Mouse (Mus musculus): ENCODE data around the gene Cenpf. TPM values are rescaled to one million over a fixed set of nuclear protein-coding genes. Genes with fewer than 3 reads are reported as not detected.

Gene Cenpf
- polyA plus RNA-seq, 1 experiment from 2014 or later, result 54.4 TPM

DNA sequence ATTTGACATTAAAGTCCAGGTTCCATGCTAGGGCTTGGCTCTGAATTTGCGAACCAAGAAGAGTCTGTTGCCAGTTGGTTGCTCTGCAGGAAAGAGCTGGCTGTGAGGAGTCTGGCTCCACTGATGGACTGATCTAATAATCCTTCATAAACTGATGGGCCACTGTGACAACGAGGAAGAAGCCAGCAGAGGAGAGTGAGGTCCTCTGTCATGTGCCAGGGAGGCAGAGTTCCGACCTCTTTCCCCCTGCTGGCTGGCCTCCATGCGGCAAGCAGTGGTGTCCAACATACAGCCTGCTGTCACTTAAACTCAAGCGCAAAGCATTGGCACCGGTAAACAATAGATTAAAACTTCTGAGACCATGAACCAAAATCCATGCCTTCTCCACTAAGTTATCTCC, 57.9 kb downstream of the Cenpf start:
- H3K4me3 ChIP-seq (ENCODE audit: low read depth, low read length), result no peak overlapping the region
- H3K27me3 ChIP-seq (replicated peaks; ENCODE audit: control insufficient read depth, insufficient read depth, low read length), result no peaks in the 10 kb centered on the region
- no peaks in the 10 kb centered on the region for H3K4me1 ChIP-seq (ENCODE audit: control insufficient read depth, insufficient read depth, low read length)
- no peaks in the 10 kb centered on the region for H3K9me3 ChIP-seq (ENCODE audit: control insufficient read depth, low read length)
- no peak overlapping the region for H3K4me2 ChIP-seq (ENCODE audit: low read depth, low read length)
- DNase-seq (ENCODE audit: low spot score) (no peak), ATAC-seq (ENCODE audit: low read depth) (no peak)
- H3K27ac ChIP-seq (replicated peaks; ENCODE audit: low read depth, low read length), result no peak overlapping the region
- H3K9ac ChIP-seq (ENCODE audit: low read depth, low read length), result no peak overlapping the region
- WGBS, result 74% methylated on average over 6 of the region's 6 CpGs
- no peaks in the 10 kb centered on the region for H3K36me3 ChIP-seq (ENCODE audit: control insufficient read depth, insufficient read depth, low read length)

DNA sequence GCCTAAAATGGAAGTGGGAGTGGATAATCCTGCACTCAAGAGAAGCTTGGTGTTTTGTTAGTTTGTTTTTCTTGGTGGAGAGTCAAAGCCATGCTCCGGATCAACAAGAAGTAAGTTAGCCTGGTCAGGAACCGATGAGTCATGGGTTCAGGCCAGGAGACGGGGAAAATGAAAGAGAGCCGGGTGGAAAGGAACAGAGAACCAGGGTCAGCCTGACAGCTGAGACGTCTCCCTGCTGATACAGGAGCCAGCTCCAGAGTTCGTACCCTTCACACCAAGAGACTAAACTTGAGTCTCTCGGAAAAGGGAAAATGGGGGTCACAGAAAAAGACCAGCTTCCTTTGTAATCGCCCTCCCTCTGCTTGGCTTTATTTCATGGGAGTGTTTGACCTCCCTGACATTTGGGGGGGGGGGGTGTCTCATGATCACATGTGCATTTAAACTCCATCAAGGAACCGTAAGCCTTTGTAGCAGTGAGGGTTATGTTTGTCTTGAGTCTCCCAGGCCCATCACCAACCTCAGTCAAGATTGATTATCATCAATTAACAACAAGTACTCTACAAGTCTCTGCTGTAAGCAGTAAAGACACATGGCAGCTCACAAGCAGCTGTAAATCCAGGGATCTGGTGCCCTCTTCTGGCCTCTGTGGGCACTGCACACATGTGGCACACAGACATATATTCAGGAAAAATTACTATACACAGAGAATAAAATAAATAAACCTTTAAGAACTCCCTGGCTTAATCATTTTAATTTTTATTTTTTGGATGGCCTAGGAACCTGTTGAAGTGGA, 59.7 kb downstream of the Cenpf start:
- Histone ChIP-seq H3K27ac (replicated peaks; ENCODE audit: low read depth, low read length) (no peak overlapping the region), H3K36me3 (ENCODE audit: control insufficient read depth, insufficient read depth, low read length) (no peaks in the 10 kb centered on the region), H3K4me3 (ENCODE audit: low read depth, low read length) (no peak overlapping the region), H3K4me1 (ENCODE audit: control insufficient read depth, insufficient read depth, low read length) (no peaks in the 10 kb centered on the region), H3K9me3 (ENCODE audit: control insufficient read depth, low read length) (no peaks in the 10 kb centered on the region), H3K27me3 (replicated peaks; ENCODE audit: control insufficient read depth, insufficient read depth, low read length) (no peaks in the 10 kb centered on the region), H3K9ac (ENCODE audit: low read depth, low read length) (no peak overlapping the region), H3K4me2 (ENCODE audit: low read depth, low read length) (no peak overlapping the region)
- WGBS, result 56% methylated on average over 9 of the region's 9 CpGs
- peak; percentile 48; the same call in 1 of the 2 replicates for ATAC-seq (ENCODE audit: low read depth)
- peak; percentile 50 for DNase-seq (ENCODE audit: low spot score)

GRCm38 (mm10) chr1:189624756-189625155, 63.1 kb downstream of the Cenpf start:
- WGBS, result 96% methylated on average over 7 of the region's 7 CpGs
- no peaks in the 10 kb centered on the region for H3K9me3 ChIP-seq (ENCODE audit: control insufficient read depth, low read length)
- no peaks in the 10 kb centered on the region for H3K36me3 ChIP-seq (ENCODE audit: control insufficient read depth, insufficient read depth, low read length)
- DNase-seq (ENCODE audit: low spot score) (no peak), ATAC-seq (ENCODE audit: low read depth) (no peak)
- H3K4me2 ChIP-seq (ENCODE audit: low read depth, low read length), result no peak overlapping the region
- no peaks in the 10 kb centered on the region for H3K27me3 ChIP-seq (replicated peaks; ENCODE audit: control insufficient read depth, insufficient read depth, low read length)
- no peak overlapping the region for H3K9ac ChIP-seq (ENCODE audit: low read depth, low read length)
- H3K4me3 ChIP-seq (ENCODE audit: low read depth, low read length), result no peak overlapping the region
- no peak overlapping the region for H3K27ac ChIP-seq (replicated peaks; ENCODE audit: low read depth, low read length)
- H3K4me1 ChIP-seq (ENCODE audit: control insufficient read depth, insufficient read depth, low read length), result no peaks in the 10 kb centered on the region

- Histone ChIP-seq H3K36me3 (ENCODE audit: control insufficient read depth, insufficient read depth, low read length) (no peaks in the 10 kb centered on the region), H3K27me3 (replicated peaks; ENCODE audit: control insufficient read depth, insufficient read depth, low read length) (no peaks in the 10 kb centered on the region), H3K4me2 (ENCODE audit: low read depth, low read length) (peak overlapping the region; percentile 4; the same call in 1 of the 2 replicates), H3K9ac (ENCODE audit: low read depth, low read length) (no peak overlapping the region), H3K4me1 (ENCODE audit: control insufficient read depth, insufficient read depth, low read length) (no peaks in the 10 kb centered on the region), H3K4me3 (ENCODE audit: low read depth, low read length) (no peak overlapping the region), H3K9me3 (ENCODE audit: control insufficient read depth, low read length) (no peaks in the 10 kb centered on the region), H3K27ac (replicated peaks; ENCODE audit: low read depth, low read length) (no peak overlapping the region; the same call in 1 of the 2 replicates)
- 27% methylated on average over 13 of the region's 13 CpGs for WGBS
- peak; percentile 75 for DNase-seq (ENCODE audit: low spot score)
- ATAC-seq (ENCODE audit: low read depth), result peak; percentile 86
Measured at GRCm38 (mm10) chr1:189618970-189619740, 68.7 kb downstream of the Cenpf start.

DNA sequence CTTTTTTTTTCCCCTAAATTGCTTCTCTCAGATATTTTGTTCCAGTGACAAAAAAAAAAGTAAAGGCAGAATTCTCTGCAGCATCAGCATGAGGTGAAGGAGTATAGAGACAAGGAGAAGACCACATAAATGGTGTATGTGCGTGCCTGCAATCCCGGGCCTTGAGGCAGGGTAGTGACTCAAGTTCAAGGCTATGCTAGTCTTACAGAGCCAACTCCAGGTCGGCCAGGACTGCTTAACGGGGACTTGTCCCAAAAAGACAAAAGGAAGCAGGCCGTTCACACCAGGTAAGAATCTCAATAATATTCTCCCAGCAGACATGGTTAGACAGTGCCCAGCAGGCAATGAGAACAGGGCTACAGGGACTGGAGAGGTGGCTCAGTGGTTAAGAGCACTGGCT, 70.5 kb downstream of the Cenpf start:
- ATAC-seq (ENCODE audit: low read depth), result no peak
- H3K9ac ChIP-seq (ENCODE audit: low read depth, low read length), result no peak overlapping the region
- H3K4me3 ChIP-seq (ENCODE audit: low read depth, low read length), result no peak overlapping the region
- H3K27ac ChIP-seq (replicated peaks; ENCODE audit: low read depth, low read length), result no peak overlapping the region
- no peaks in the 10 kb centered on the region for H3K36me3 ChIP-seq (ENCODE audit: control insufficient read depth, insufficient read depth, low read length)
- 85% methylated on average over 5 of the region's 5 CpGs for WGBS
- H3K4me2 ChIP-seq (ENCODE audit: low read depth, low read length), result no peak overlapping the region
- H3K4me1 ChIP-seq (ENCODE audit: control insufficient read depth, insufficient read depth, low read length), result no peaks in the 10 kb centered on the region
- no peaks in the 10 kb centered on the region for H3K9me3 ChIP-seq (ENCODE audit: control insufficient read depth, low read length)
- no peak for DNase-seq (ENCODE audit: low spot score)
- H3K27me3 ChIP-seq (replicated peaks; ENCODE audit: control insufficient read depth, insufficient read depth, low read length), result no peaks in the 10 kb centered on the region

DNA sequence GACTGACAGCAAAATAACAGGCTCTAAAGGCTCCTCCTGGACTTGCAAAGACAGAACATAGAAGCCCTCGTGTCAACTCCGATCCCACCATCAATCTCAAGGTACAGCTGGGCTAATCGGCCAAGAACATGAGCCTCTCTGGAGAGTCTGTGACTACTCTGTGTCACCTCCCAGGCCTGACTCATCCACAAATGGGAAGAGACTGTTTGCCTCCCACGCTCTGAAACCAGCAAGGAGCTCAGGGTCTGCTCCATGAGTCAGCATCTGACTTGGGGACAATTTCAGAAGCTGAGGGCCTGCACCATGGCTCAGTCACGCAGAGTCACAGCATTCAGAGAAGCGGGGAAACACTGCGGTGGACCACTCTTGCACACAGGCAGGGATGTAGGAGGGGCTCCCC, 72.6 kb downstream of the Cenpf start:
- Histone ChIP-seq H3K4me1 (ENCODE audit: control insufficient read depth, insufficient read depth, low read length) (no peaks in the 10 kb centered on the region), H3K9me3 (ENCODE audit: control insufficient read depth, low read length) (no peaks in the 10 kb centered on the region), H3K27me3 (replicated peaks; ENCODE audit: control insufficient read depth, insufficient read depth, low read length) (no peaks in the 10 kb centered on the region), H3K27ac (replicated peaks; ENCODE audit: low read depth, low read length) (no peak overlapping the region), H3K4me2 (ENCODE audit: low read depth, low read length) (no peak overlapping the region), H3K9ac (ENCODE audit: low read depth, low read length) (no peak overlapping the region), H3K4me3 (ENCODE audit: low read depth, low read length) (no peak overlapping the region), H3K36me3 (ENCODE audit: control insufficient read depth, insufficient read depth, low read length) (no peaks in the 10 kb centered on the region)
- 88% methylated on average over 7 of the region's 7 CpGs for WGBS
- DNase-seq (ENCODE audit: low spot score) (no peak), ATAC-seq (ENCODE audit: low read depth) (no peak)

DNA sequence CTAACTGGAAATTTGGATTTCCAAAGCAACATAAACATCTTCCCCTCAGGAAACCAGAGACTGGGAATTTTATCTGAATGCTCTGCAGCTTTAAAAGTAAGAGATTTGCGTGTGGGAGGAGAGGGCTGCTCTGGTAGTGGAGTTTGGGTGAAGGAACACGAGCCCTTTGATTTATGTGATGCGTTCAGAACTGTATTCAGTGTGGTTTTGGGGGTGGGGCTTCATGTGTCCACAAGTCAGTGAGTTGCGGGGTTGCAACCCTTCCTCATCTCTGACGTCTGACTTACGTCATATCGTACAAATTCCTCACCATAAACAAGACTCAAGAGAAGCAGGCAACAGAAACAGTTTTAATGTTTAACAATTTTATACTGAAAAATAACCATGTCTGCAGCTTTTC, 74.8 kb downstream of the Cenpf start:
- no peak overlapping the region for H3K9ac ChIP-seq (ENCODE audit: low read depth, low read length)
- WGBS, result 47% methylated on average over 7 of the region's 7 CpGs
- no peaks in the 10 kb centered on the region for H3K36me3 ChIP-seq (ENCODE audit: control insufficient read depth, insufficient read depth, low read length)
- no peak for DNase-seq (ENCODE audit: low spot score)
- no peaks in the 10 kb centered on the region for H3K9me3 ChIP-seq (ENCODE audit: control insufficient read depth, low read length)
- no peak for ATAC-seq (ENCODE audit: low read depth)
- H3K27me3 ChIP-seq (replicated peaks; ENCODE audit: control insufficient read depth, insufficient read depth, low read length), result no peaks in the 10 kb centered on the region
- H3K4me3 ChIP-seq (ENCODE audit: low read depth, low read length), result no peak overlapping the region
- H3K4me1 ChIP-seq (ENCODE audit: control insufficient read depth, insufficient read depth, low read length), result 0 out of 2 replicates have a peak, but pooled peaks cover 5% of the 10 kb centered on the region
- no peak overlapping the region for H3K27ac ChIP-seq (replicated peaks; ENCODE audit: low read depth, low read length)
- H3K4me2 ChIP-seq (ENCODE audit: low read depth, low read length), result no peak overlapping the region

- no peak overlapping the region for H3K4me3 ChIP-seq (ENCODE audit: low read depth, low read length)
- DNase-seq (ENCODE audit: low spot score), result no peak
- no peak overlapping the region for H3K27ac ChIP-seq (replicated peaks; ENCODE audit: low read depth, low read length)
- 73% methylated on average over 4 of the region's 4 CpGs for WGBS
- 0 out of 2 replicates have a peak, but pooled peaks cover 5% of the 10 kb centered on the region for H3K4me1 ChIP-seq (ENCODE audit: control insufficient read depth, insufficient read depth, low read length)
- no peak overlapping the region for H3K9ac ChIP-seq (ENCODE audit: low read depth, low read length)
- no peak overlapping the region for H3K4me2 ChIP-seq (ENCODE audit: low read depth, low read length)
- H3K27me3 ChIP-seq (replicated peaks; ENCODE audit: control insufficient read depth, insufficient read depth, low read length), result no peaks in the 10 kb centered on the region
- no peaks in the 10 kb centered on the region for H3K36me3 ChIP-seq (ENCODE audit: control insufficient read depth, insufficient read depth, low read length)
- H3K9me3 ChIP-seq (ENCODE audit: control insufficient read depth, low read length), result no peaks in the 10 kb centered on the region
- ATAC-seq (ENCODE audit: low read depth), result no peak
Measured at GRCm38 (mm10) chr1:189611775-189612174, 76.1 kb downstream of the Cenpf start.

Data from embryonic facial prominence, embryonic 14.5 days (tissue).